ENCODE assay signal across 9 mouse cellular contexts in genomic region chr11:118401760-118402280, GRCm38 (mm10). TPM values are rescaled to one million over a fixed set of nuclear protein-coding genes. Genes with fewer than 3 reads are reported as not detected.
DNase-seq lines count a peak whose midpoint lies in the region; ATAC-seq and TF ChIP-seq lines count a peak whose summit lies in the region.
"Had no signal": no experiment of that assay in that cellular context is flagged by ENCODE, and none has a peak within 500 bp of the region (broad histone marks: within the 10 kb centered on the region; RNA-seq: fewer than 3 reads in every experiment).

Lgals3bp (minus strand) TSS chr11:118402092.

- 0 out of 2 replicates have a peak within 1 kb of the TSS, but pooled peaks have one; percentile 4 for H3K9ac ChIP-seq in liver, embryonic 15.5 days
- H3K9ac ChIP-seq: midbrain, embryonic 12.5 days had no signal

- H3K4me3 ChIP-seq in G1E (ENCODE audit: low read depth, low read length), result peak within 1 kb of the TSS; percentile 58
- peak within 1 kb of the TSS; percentile 8; the same call in 1 of the 2 replicates for H3K4me3 ChIP-seq in embryonic fibroblast, embryonic 13.5 days (ENCODE audit: insufficient read depth, low read length)
- peak within 1 kb of the TSS; percentile 34 for H3K4me3 ChIP-seq in liver, embryonic 15.5 days (replicated peaks)
- H3K4me3 ChIP-seq: midbrain, embryonic 12.5 days had no signal

- no peaks in the 10 kb centered on the region for H3K9me3 ChIP-seq in G1E (replicated peaks)
- H3K9me3 ChIP-seq in liver, embryonic 15.5 days (replicated peaks), result no peaks in the 10 kb centered on the region
- H3K9me3 ChIP-seq: midbrain, embryonic 12.5 days had no signal

- 0 out of 2 replicates have a peak, but pooled peaks cover 2% of the 10 kb centered on the region for H3K27me3 ChIP-seq in G1E (ENCODE audit: insufficient read depth, low read length)
- H3K27me3 ChIP-seq in liver, embryonic 15.5 days, result no peaks in the 10 kb centered on the region
- H3K27me3 ChIP-seq: midbrain, embryonic 12.5 days had no signal

- peaks cover 53% of the 10 kb centered on the region for H3K36me3 ChIP-seq in G1E (replicated peaks)
- peaks cover 8% of the 10 kb centered on the region; the same call in 1 of the 2 replicates for H3K36me3 ChIP-seq in liver, embryonic 15.5 days (replicated peaks)

- H3K4me1 ChIP-seq in G1E (ENCODE audit: insufficient read depth, low read depth, low read length), result peaks cover 40% of the 10 kb centered on the region
- H3K4me1 ChIP-seq in embryonic fibroblast, embryonic 13.5 days (ENCODE audit: control insufficient read depth, insufficient read depth, low read length), result no peaks in the 10 kb centered on the region
- H3K4me1 ChIP-seq in liver, embryonic 15.5 days (replicated peaks), result peaks cover 35% of the 10 kb centered on the region
- H3K4me1 ChIP-seq: midbrain, embryonic 12.5 days had no signal

- DNase-seq in G1E (ENCODE audit: low spot score), result peak; percentile 52
- peak; percentile 79 for DNase-seq in adrenal gland, postnatal 14 days
- DNase-seq in heart, postnatal 14 days, result peak; percentile 50 to 70
- DNase-seq in large intestine, adult 2 months (ENCODE audit: low read depth, low spot score), result no peak
- peak; percentile 66 for DNase-seq in right cerebral cortex, adult 18-20 months
- peak; percentile 48 for DNase-seq in yolk sac, embryonic 10.5 days (ENCODE audit: low spot score)

- TF ChIP-seq CTCF in G1E (IDR thresholded peaks at IDR 0.05; ENCODE audit: low read depth, low read length), result no peak
- no peak for TF ChIP-seq CTCF in embryonic fibroblast, embryonic 13.5 days (IDR thresholded peaks at IDR 0.05; ENCODE audit: borderline replicate concordance, insufficient read depth, low read length)

- peak within 1 kb of the TSS; percentile 55 for H3K4me2 ChIP-seq in liver, embryonic 15.5 days
- H3K4me2 ChIP-seq: midbrain, embryonic 12.5 days had no signal

- TF ChIP-seq POLR2A in embryonic fibroblast, embryonic 13.5 days (IDR thresholded peaks at IDR 0.05; ENCODE audit: low read depth, low read length), result peak; percentile 64

- WGBS in large intestine, adult 2 months, result 1% methylated on average over 7 of the region's 7 CpGs
- WGBS in liver, embryonic 15.5 days (ENCODE audit: insufficient replicate concordance), result 34% methylated on average over 7 of the region's 7 CpGs

- peak within 1 kb of the TSS; percentile 65 for H3K27ac ChIP-seq in embryonic fibroblast, embryonic 13.5 days (ENCODE audit: insufficient read depth, low read length)
- H3K27ac ChIP-seq in liver, embryonic 15.5 days (replicated peaks), result peak within 1 kb of the TSS; percentile 76
- H3K27ac ChIP-seq: midbrain, embryonic 12.5 days had no signal

- intact Hi-C loops in heart, postnatal 14 days (cut with DNase I), result loop anchor here (10.0 kb wide), 1 partner anchor 317 kb away; no protein-coding TSS in a partner anchor

- ATAC-seq in G1E (ENCODE audit: extremely low read depth, insufficient number of reproducible peaks, low FRiP score, poor library complexity, severe bottlenecking), result peak; percentile 71
- ATAC-seq in liver, embryonic 15.5 days (ENCODE audit: insufficient read depth), result peak; percentile 78

RNA-seq across cellular contexts. Expression of gene Lgals3bp, which starts in this region (rescaled TPM):
- total RNA-seq in G1E (2014; fragmentation: Nextera tagmentation), result 8.1 and 8.4 TPM in 2 replicates
- total RNA-seq in G1E (2017), result 24.5 and 25.7 TPM in 2 replicates
- polyA plus RNA-seq in G1E (2012), result 9.0 and 9.5 TPM in 2 replicates
- total RNA-seq in adrenal gland, postnatal 14 days (2021), result 51.1 and 59.7 TPM in 2 replicates
- polyA plus RNA-seq in embryonic fibroblast, embryonic 13.5 days (2011; ENCODE audit: insufficient read length, low read depth, missing spikeins), result 116 and 144 TPM in 2 replicates
- total RNA-seq in heart, postnatal 14 days (2021), result 10 to 100 TPM; 21.2 to 24.1 TPM
- polyA plus RNA-seq in large intestine, adult 2 months (2012; rRNA removed), result 493 and 612 TPM in 2 replicates
- polyA plus RNA-seq in liver, embryonic 15.5 days (2015; fragmentation: Nextera tagmentation; extraction: Ambion mirVana), result 42.7 and 43.9 TPM in 2 replicates

Comparison
In these comparisons a context has a peak if more than half of its experiments do, and no peak if none do; other contexts are left out.
1. H3K4me3 ChIP-seq: peak in every context shown above with its lines; median percentile 58 in G1E; 34 in liver, embryonic 15.5 days; 8 in embryonic fibroblast, embryonic 13.5 days.